Mouse (Mus musculus) heart, postnatal 25 days (tissue): ENCODE data around the gene Atg4b. TPM values are rescaled to one million over a fixed set of nuclear protein-coding genes. Genes with fewer than 3 reads are reported as not detected.

Experiments
- total RNA-seq, 2 experiments: library from RNA; stranded (reverse); gene quantifications; 2 replicates each; pipeline ENCODE4 v1.2.3; 2021

The Atg4b gene
- total RNA-seq, 2 experiments from 2014 or later: 36.9 to 37.9 TPM

Other genes starting within 250 kb of the Atg4b start
- 10 to 100 TPM; 18.2 to 18.8 TPM for gene Farp2, start 239.4 kb upstream of the Atg4b start, total RNA-seq
- 10 to 100 TPM; 91.2 to 95.6 TPM for gene Stk25, start 92.8 kb upstream of the Atg4b start, total RNA-seq
- gene Bok, start 65.8 kb upstream of the Atg4b start, total RNA-seq: 1 to 10 TPM; 4.7 TPM
- gene Thap4, start 3.4 kb downstream of the Atg4b start, total RNA-seq: 10 to 100 TPM; 78.5 to 84.7 TPM
- gene Dtymk, start 50.4 kb downstream of the Atg4b start, total RNA-seq: 10 to 100 TPM; 23.9 to 24.8 TPM
- 10 to 100 TPM; 10.7 to 12.6 TPM for gene Ing5, start 52.5 kb downstream of the Atg4b start, total RNA-seq
- gene D2hgdh, start 73.4 kb downstream of the Atg4b start, total RNA-seq: 10 to 100 TPM; 29.7 to 34.8 TPM
- gene Gal3st2, start 109.8 kb downstream of the Atg4b start, total RNA-seq: under 1 TPM; 0.70 to 0.84 TPM
- gene Gal3st2b, start 166.8 kb downstream of the Atg4b start, total RNA-seq: under 1 TPM; 0.39 to 0.59 TPM
- 1 to 10 TPM; 1.0 to 1.1 TPM for gene Gal3st2c, start 239.0 kb downstream of the Atg4b start, total RNA-seq